Mouse (Mus musculus) ES-E14 (cell line): ENCODE data around the gene Itpk1.

Experiments
- CHD2 ChIP-seq: IDR thresholded peaks from 2 replicates; pipeline ENCODE4 v1.6.1; 2014; ENCODE audit warnings: mild to moderate bottlenecking, low read depth, low read length, inconsistent platforms
- ZC3H11A ChIP-seq: IDR thresholded peaks from 2 replicates; pipeline ENCODE4 v1.6.1; 2012; ENCODE audit warnings: low read depth, mild to moderate bottlenecking, inconsistent platforms, low read length, borderline replicate concordance
- ZNF384 ChIP-seq: IDR thresholded peaks from 2 replicates; pipeline ENCODE4 v1.6.1; 2012; ENCODE audit warnings: low read depth, low read length, inconsistent platforms

- TF ChIP-seq ZC3H11A, result no peak
- TF ChIP-seq ZNF384, result no peak
- TF ChIP-seq CHD2, result no peak
Observed at GRCm38 (mm10) chr12:102674123-102674522, 30.6 kb downstream of the Itpk1 start.
